Mouse (Mus musculus) embryonic facial prominence, embryonic 12.5 days (tissue): ENCODE measurements around the gene Hoxa7. TPM values are rescaled to one million over a fixed set of nuclear protein-coding genes. Genes with fewer than 3 reads are reported as not detected.

ENCODE experiments used
- ATAC-seq: fragments of 200-750 bp; cut with Nextera tagmentation; 2 replicates; pipeline ENCODE4 v1.8.0; 2017; ENCODE audit not compliant: insufficient number of reproducible peaks, insufficient read depth, low FRiP score, low TSS enrichment
- H3K27ac ChIP-seq: fragments of 300-500 bp; sonication (generic); 2 replicates; pipeline ENCODE4 v1.5.1; 2016; ENCODE audit warnings: mild to moderate bottlenecking
- H3K27me3 ChIP-seq: fragments of 300-500 bp; sonication (generic); 2 replicates; pipeline ENCODE4 v1.6.1; 2016; ENCODE audit warnings: mild to moderate bottlenecking, moderate library complexity
- H3K36me3 ChIP-seq: fragments of 300-500 bp; sonication (generic); 2 replicates; pipeline ENCODE4 v1.6.1; 2016; ENCODE audit warnings: mild to moderate bottlenecking
- H3K4me1 ChIP-seq: fragments of 300-500 bp; sonication (generic); 2 replicates; pipeline ENCODE4 v1.6.1; 2016
- H3K4me2 ChIP-seq: fragments of 300-500 bp; sonication (generic); replicated peaks from 2 replicates; pipeline ENCODE4 v1.6.1; 2016; ENCODE audit warnings: mild to moderate bottlenecking, moderate library complexity
- H3K4me3 ChIP-seq: fragments of 300-500 bp; sonication (generic); 2 replicates; pipeline ENCODE4 v1.5.1; 2016; ENCODE audit warnings: mild to moderate bottlenecking
- H3K9ac ChIP-seq: fragments of 300-500 bp; sonication (generic); 2 replicates; pipeline ENCODE4 v1.6.1; 2016; ENCODE audit warnings: mild to moderate bottlenecking, moderate library complexity
- H3K9me3 ChIP-seq: fragments of 300-500 bp; sonication (generic); 2 replicates; pipeline ENCODE4 v1.6.1; 2016; ENCODE audit warnings: mild to moderate bottlenecking, moderate library complexity
- WGBS: fragments of 180-500 bp; shearing (Covaris S2); methylation state at CpG from one replicate; pipeline ENCODE4 v1.1.7; 2016; 5-methylcytosine and 5-hydroxymethylcytosine counted together
- polyA plus RNA-seq: library from polyadenylated mRNA; unstranded; fragments of >200 nt; fragmentation: Nextera tagmentation; extraction: Ambion mirVana; gene quantifications from 2 replicates; pipeline ENCODE4 v1.2.1, GENCODE M21; 2016

Hoxa7 gene
- polyA plus RNA-seq, 1 experiment from 2014 or later: 0.20 TPM

GRCm38 (mm10) chr6:52172501-52172900, 49.2 kb downstream of the Hoxa7 start:
- Histone ChIP-seq H3K4me2 (peak overlapping the region; percentile 44), H3K27ac (0 out of 2 replicates have a peak overlapping the region, but pooled peaks have one; percentile 57), H3K4me1 (peaks cover 7% of the 10 kb centered on the region; the same call in 1 of the 2 replicates), H3K9me3 (no peaks in the 10 kb centered on the region), H3K27me3 (peaks cover 90% of the 10 kb centered on the region), H3K36me3 (no peaks in the 10 kb centered on the region), H3K9ac (no peak overlapping the region), H3K4me3 (peak overlapping the region; percentile 22)
- ATAC-seq: no peak
- WGBS: under 1% methylated on average over 35 of the region's 35 CpGs

- H3K27ac ChIP-seq: 0 out of 2 replicates have a peak overlapping the region, but pooled peaks have one; percentile 57
Measured at GRCm38 (mm10) chr6:52171938-52172337, 49.7 kb downstream of the Hoxa7 start.

DNA sequence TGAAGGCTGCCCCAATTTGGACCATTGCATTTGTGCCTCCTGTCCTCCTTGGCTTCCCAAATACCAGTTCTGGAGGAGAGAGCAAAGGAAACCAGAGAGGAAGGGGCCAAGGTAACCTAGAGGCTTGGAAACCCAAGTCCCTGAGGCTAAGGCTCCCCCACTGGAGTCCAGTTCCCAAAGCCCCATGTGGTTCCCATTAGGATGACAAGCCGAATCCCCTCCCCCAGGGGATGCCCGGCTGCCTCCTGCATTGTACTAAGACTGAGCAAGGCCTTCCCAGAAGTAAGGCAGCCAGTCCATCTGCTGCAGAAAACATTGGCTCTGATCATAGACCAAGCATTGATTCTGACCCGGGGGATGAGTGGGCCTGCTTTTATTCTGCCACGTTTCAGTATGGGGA, 50.3 kb downstream of the Hoxa7 start:
- Histone ChIP-seq H3K27ac (0 out of 2 replicates have a peak overlapping the region, but pooled peaks have one; percentile 24), H3K27me3 (peaks cover 89% of the 10 kb centered on the region), H3K4me2 (no peak overlapping the region), H3K36me3 (no peaks in the 10 kb centered on the region), H3K9me3 (no peaks in the 10 kb centered on the region), H3K4me1 (peaks cover 7% of the 10 kb centered on the region; the same call in 1 of the 2 replicates), H3K9ac (no peak overlapping the region), H3K4me3 (no peak overlapping the region)
- 6% methylated on average over 4 of the region's 4 CpGs for WGBS
- no peak for ATAC-seq

More at GRCm38 (mm10) chr6:52171938-52172337, 49.7 kb downstream of the Hoxa7 start:
- H3K27me3 ChIP-seq: peaks cover 89% of the 10 kb centered on the region
- 5% methylated on average over 6 of the region's 7 CpGs for WGBS
- peaks cover 7% of the 10 kb centered on the region; the same call in 1 of the 2 replicates for H3K4me1 ChIP-seq
- H3K9ac ChIP-seq: no peak overlapping the region
- peak overlapping the region; percentile 22 for H3K4me3 ChIP-seq
- peak overlapping the region; percentile 44 for H3K4me2 ChIP-seq
- H3K36me3 ChIP-seq: no peaks in the 10 kb centered on the region
- H3K9me3 ChIP-seq: no peaks in the 10 kb centered on the region
- ATAC-seq: no peak

- Histone ChIP-seq H3K4me3 (0 out of 2 replicates have a peak overlapping the region, but pooled peaks have one; percentile 15), H3K4me2 (peak overlapping the region; percentile 34), H3K9ac (no peak overlapping the region), H3K4me1 (peaks cover 7% of the 10 kb centered on the region; the same call in 1 of the 2 replicates), H3K27me3 (peaks cover 89% of the 10 kb centered on the region), H3K36me3 (no peaks in the 10 kb centered on the region), H3K9me3 (no peaks in the 10 kb centered on the region), H3K27ac (peak overlapping the region; percentile 24; the same call in 1 of the 2 replicates)
- 5% methylated on average over 5 of the region's 5 CpGs for WGBS
- ATAC-seq: no peak
Measured at GRCm38 (mm10) chr6:52170898-52171223, 50.8 kb downstream of the Hoxa7 start.

- Histone ChIP-seq H3K27ac (peak overlapping the region; percentile 24; the same call in 1 of the 2 replicates), H3K36me3 (no peaks in the 10 kb centered on the region), H3K9me3 (no peaks in the 10 kb centered on the region), H3K4me1 (peaks cover 7% of the 10 kb centered on the region; the same call in 1 of the 2 replicates), H3K9ac (no peak overlapping the region), H3K4me2 (peak overlapping the region; percentile 34), H3K27me3 (peaks cover 88% of the 10 kb centered on the region), H3K4me3 (peak overlapping the region; percentile 15)
- WGBS: 2% methylated on average over 40 of the region's 40 CpGs
- ATAC-seq: no peak
Measured at GRCm38 (mm10) chr6:52170166-52170897, 51.3 kb downstream of the Hoxa7 start.

DNA sequence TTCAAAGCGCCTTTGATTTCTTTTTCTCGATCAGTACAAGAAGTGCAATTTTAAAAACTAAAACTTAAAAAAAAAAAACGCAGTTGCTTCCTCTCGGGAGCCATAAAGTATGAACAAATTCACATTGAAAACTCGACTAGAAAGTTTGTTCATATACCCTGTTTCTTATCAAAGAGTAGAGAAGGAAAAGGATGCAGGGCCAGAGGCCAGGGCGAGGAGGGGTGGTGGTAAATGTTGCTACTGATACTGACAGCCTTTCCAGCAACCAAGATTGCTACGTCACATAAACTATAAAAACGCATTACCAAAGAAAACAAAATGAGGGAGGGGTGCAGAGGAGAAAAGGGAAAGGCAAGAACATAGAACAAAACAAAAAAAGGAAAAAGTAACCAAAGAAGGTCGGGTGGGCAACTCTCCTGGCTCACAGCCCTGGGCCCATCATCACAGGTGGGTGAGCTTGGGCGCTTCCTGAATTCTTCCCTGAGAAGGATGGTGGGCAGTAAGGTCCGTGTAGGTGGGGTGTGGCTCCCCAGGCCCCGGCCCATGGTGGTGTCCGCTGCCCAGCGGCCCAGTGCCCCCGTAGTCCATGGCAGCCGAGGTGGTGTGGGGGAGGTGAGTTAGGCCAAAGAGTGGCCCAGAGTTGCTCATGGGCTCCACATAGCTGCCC, 52.0 kb downstream of the Hoxa7 start:
- Histone ChIP-seq H3K4me1 (peaks cover 7% of the 10 kb centered on the region; the same call in 1 of the 2 replicates), H3K9ac (no peak overlapping the region), H3K4me2 (peak overlapping the region; percentile 34), H3K27me3 (peaks cover 88% of the 10 kb centered on the region), H3K27ac (no peak overlapping the region), H3K36me3 (no peaks in the 10 kb centered on the region), H3K9me3 (no peaks in the 10 kb centered on the region), H3K4me3 (peak overlapping the region; percentile 15)
- WGBS: 6% methylated on average over 16 of the region's 16 CpGs
- ATAC-seq: 0 out of 2 replicates have a peak, but pooled peaks have one; percentile 41

GRCm38 (mm10) chr6:52168191-52169055, 53.2 kb downstream of the Hoxa7 start:
- Histone ChIP-seq H3K4me2 (peak overlapping the region; percentile 39), H3K4me1 (peaks cover 7% of the 10 kb centered on the region; the same call in 1 of the 2 replicates), H3K4me3 (peak overlapping the region; percentile 36), H3K27ac (peak overlapping the region; percentile 75), H3K9me3 (no peaks in the 10 kb centered on the region), H3K27me3 (peaks cover 91% of the 10 kb centered on the region), H3K9ac (peak overlapping the region; percentile 38), H3K36me3 (no peaks in the 10 kb centered on the region)
- no peak for ATAC-seq
- WGBS: 1% methylated on average over 42 of the region's 42 CpGs

DNA sequence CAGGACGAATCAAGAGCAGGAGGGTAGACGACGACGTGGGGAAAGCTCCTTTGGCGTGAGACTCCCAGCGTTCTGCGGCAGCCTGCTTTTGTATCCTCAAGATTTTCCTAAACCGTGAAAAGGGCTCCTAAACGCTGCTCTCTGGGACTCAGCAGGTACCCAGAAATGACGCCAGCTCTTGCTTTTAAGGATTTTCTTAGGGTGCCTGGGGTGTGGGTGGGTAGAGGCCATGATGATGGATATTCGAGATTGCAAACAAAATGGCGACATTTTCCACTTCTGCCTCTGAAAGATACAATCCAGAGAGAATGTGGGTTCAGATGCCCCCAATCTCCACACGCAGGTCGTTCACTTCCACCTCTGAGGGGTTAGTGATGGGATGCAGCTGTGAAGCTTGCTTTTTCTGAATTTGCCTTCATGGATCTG, 53.9 kb downstream of the Hoxa7 start:
- ATAC-seq: no peak
- peak overlapping the region; percentile 38 for H3K9ac ChIP-seq
- H3K36me3 ChIP-seq: no peaks in the 10 kb centered on the region
- H3K27ac ChIP-seq: peak overlapping the region; percentile 75
- no peaks in the 10 kb centered on the region for H3K9me3 ChIP-seq
- WGBS: under 1% methylated on average over 14 of the region's 14 CpGs
- peak overlapping the region; percentile 39 for H3K4me2 ChIP-seq
- peaks cover 91% of the 10 kb centered on the region for H3K27me3 ChIP-seq
- peak overlapping the region; percentile 36 for H3K4me3 ChIP-seq
- peaks cover 6% of the 10 kb centered on the region; the same call in 1 of the 2 replicates for H3K4me1 ChIP-seq

DNA sequence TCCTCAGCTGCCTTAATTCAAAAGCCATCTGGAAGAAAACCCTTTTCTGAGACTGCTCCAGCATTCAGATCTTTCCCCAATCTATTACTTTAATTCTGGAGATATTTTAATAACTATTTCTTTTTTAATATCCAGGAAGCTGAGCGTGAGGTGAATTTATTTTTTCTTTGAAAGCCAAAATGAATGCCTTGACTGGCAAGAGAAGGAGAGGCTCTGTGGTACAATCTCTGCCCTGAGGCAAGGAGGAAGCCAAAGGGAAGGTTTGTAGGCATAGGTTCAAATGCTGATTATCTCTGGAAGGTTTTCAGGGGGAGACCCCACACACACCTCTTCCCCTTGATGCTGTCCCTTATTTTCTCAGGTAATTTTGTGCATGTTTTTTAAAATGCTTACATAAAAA, 54.5 kb downstream of the Hoxa7 start:
- no peaks in the 10 kb centered on the region for H3K9me3 ChIP-seq
- H3K36me3 ChIP-seq: no peaks in the 10 kb centered on the region
- H3K4me2 ChIP-seq: peak overlapping the region; percentile 39; the same call in 1 of the 2 replicates
- ATAC-seq: no peak
- peak overlapping the region; percentile 75 for H3K27ac ChIP-seq
- H3K4me1 ChIP-seq: 0 out of 2 replicates have a peak, but pooled peaks cover 2% of the 10 kb centered on the region
- H3K9ac ChIP-seq: peak overlapping the region; percentile 38; the same call in 1 of the 2 replicates
- 6% methylated on average over 1 of the region's 1 CpGs for WGBS
- peaks cover 87% of the 10 kb centered on the region for H3K27me3 ChIP-seq
- peak overlapping the region; percentile 36 for H3K4me3 ChIP-seq

DNA sequence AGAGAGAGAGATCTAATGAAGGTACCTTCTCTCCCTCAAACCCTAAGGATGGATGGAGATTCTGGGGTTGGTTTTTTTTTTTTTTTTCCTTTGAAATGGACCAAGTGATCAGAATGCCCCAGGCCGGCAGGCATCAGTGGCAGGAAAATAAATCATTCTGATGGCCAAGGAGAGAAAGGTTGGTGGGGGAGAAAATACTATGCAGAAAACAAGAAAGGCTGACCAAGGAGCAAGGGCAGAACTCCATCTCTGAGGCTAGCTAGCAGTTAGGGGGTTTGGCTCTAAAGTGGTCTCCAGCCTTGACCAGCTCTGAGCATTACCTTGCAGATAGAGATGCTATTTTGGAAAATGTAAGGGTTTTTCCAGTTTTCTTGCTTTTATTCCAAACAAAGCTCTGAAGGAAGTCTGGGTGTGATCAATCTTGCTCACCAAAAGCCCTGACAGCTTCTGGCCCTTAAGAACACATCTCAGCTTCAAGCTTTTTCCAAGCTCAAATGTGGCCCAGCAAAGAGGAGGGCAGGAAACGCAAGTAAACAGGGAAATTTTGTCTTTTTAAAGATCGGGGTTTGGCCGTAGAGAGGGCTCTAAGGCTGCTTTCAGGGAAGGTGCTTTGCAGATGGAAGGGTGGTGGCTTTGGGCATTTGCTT, 55.1 kb downstream of the Hoxa7 start:
- ATAC-seq: no peak
- Histone ChIP-seq H3K4me3 (peak overlapping the region; percentile 36), H3K4me2 (peak overlapping the region; percentile 39; the same call in 1 of the 2 replicates), H3K9ac (peak overlapping the region; percentile 38), H3K9me3 (no peaks in the 10 kb centered on the region), H3K27me3 (peaks cover 86% of the 10 kb centered on the region), H3K27ac (peak overlapping the region; percentile 75), H3K36me3 (no peaks in the 10 kb centered on the region), H3K4me1 (0 out of 2 replicates have a peak, but pooled peaks cover 2% of the 10 kb centered on the region)
- 2% methylated on average over 4 of the region's 4 CpGs for WGBS
